Mouse (Mus musculus) midbrain, embryonic 10.5 days (tissue): ENCODE measurements around the gene Lonp1. TPM values are rescaled to one million over a fixed set of nuclear protein-coding genes. Genes with fewer than 3 reads are reported as not detected.

Experiments used
- DNase-seq: peaks from one replicate; pipeline ENCODE4 v3.0.0-alpha.2; 2017; ENCODE audit warnings: low spot score
- H3K27ac ChIP-seq: fragments of 300-500 bp; sonication (generic); replicated peaks from 2 replicates; pipeline ENCODE4 v1.5.1; 2016; ENCODE audit warnings: mild to moderate bottlenecking
- H3K27me3 ChIP-seq: fragments of 300-500 bp; sonication (generic); 2 replicates; pipeline ENCODE4 v1.6.1; 2016; ENCODE audit warnings: low read depth, mild to moderate bottlenecking; ENCODE audit not compliant: poor library complexity, severe bottlenecking
- H3K36me3 ChIP-seq: fragments of 300-500 bp; sonication (generic); 2 replicates; pipeline ENCODE4 v1.6.1; 2016; ENCODE audit warnings: mild to moderate bottlenecking, moderate library complexity
- H3K4me1 ChIP-seq: fragments of 300-500 bp; sonication (generic); 2 replicates; pipeline ENCODE4 v1.6.1; 2016
- H3K4me3 ChIP-seq: fragments of 300-500 bp; sonication (generic); 2 replicates; pipeline ENCODE4 v1.5.1; 2016; ENCODE audit warnings: mild to moderate bottlenecking, moderate library complexity
- H3K9me3 ChIP-seq: fragments of 300-500 bp; sonication (generic); replicated peaks from 2 replicates; pipeline ENCODE4 v1.6.1; 2016; ENCODE audit warnings: mild to moderate bottlenecking
- WGBS: fragments of 180-500 bp; shearing (Covaris S2); methylation state at CpG from one replicate; pipeline ENCODE4 v1.1.7; 2016; 5-methylcytosine and 5-hydroxymethylcytosine counted together
- polyA plus RNA-seq: library from polyadenylated mRNA; unstranded; fragments of >200 nt; fragmentation: Nextera tagmentation; extraction: Ambion mirVana; gene quantifications from 2 replicates; pipeline ENCODE4 v1.2.1, GENCODE M21; 2016

Gene Lonp1
- 52.4 and 54.4 TPM in 2 replicates for polyA plus RNA-seq

DNA sequence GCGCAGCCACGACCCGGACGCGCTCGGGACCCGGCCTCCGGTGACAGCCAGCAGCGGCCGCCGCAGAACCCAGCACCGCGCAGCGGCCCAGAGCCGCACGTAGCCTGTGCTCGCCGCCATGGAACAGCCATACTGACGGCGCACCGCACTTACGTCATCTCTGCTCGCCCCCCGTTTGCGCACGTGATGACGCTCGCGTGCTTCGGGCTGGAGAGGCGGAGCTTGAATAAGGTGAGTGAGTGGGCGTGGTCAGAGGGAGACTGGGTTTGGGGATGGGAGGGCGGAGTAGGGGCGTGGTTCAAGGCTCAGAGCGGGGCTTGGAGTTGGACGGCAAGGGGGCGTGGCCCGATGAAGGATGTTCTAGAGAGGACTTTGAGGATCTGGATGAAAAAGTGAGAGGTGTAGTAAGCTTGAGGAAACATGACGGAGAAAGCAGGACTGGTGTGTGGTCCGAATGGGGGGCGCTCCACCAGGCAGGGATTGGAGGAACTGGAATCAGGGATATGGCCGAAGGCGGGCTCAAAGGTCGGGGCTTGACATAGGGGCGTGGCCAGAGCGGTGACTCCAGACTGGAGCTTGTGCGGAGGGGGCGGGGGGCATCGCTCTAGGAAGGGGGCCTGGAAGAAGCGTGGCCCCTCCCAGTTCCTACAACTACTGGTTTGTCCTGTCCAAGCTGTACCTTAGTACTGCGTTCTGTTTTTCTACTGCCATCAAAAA lies at the start of gene Lonp1:
TSS of gene Lonp1 (minus strand) at position 134 of the 717 bp plus-strand sequence.
- Histone ChIP-seq H3K4me3 (peak within 1 kb of the TSS; percentile 83), H3K4me1 (peaks cover 26% of the 10 kb centered on the region), H3K27ac (peak within 1 kb of the TSS; percentile 90), H3K36me3 (peaks cover 35% of the 10 kb centered on the region), H3K9me3 (no peaks in the 10 kb centered on the region), H3K27me3 (no peaks in the 10 kb centered on the region)
- under 1% methylated on average over 51 of the region's 51 CpGs for WGBS
- DNase-seq, result peak; percentile 99

DNA sequence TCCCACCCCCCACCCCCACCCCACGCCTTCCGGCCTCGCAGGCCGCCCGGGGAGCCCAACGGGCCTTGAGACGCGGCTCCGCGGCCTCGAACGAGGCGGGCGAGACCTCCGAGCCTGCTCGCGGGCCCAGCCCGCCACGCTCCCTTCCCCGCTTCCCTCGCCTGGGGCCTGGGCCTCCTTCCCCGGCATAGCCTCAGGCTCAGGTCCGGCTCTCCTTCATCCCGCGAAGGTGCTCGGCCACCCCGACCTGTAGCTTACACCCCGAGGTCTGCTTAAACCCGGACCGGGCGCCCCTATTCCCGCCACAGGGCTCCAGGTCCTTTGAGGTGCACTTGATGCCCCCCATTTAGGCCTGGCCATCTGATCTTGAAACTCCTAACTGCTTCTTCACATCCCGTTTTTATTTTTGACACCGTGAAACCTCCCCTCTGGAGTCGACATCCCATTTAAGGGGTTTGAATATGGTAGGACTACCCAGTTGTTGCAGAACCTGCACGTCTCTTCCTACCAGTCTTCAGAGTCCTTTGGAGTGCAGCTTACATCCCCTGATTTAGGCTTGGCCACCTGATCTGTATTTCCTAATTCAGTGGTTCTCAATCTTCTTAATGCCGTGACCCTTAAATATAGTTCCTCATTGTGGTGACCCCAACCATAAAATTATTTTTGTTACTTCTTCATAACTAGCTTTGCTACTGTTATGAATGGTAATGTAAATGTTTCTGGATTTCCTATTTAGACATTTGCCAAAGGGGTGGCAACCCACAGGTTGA lies 47.1 kb upstream of the Lonp1 start:
- Histone ChIP-seq H3K27me3 (0 out of 2 replicates have a peak, but pooled peaks cover 5% of the 10 kb centered on the region), H3K4me1 (peaks cover 43% of the 10 kb centered on the region), H3K4me3 (peak overlapping the region; percentile 90), H3K27ac (peak overlapping the region; percentile 97), H3K9me3 (no peaks in the 10 kb centered on the region), H3K36me3 (peaks cover 41% of the 10 kb centered on the region)
- DNase-seq, result no peak
- WGBS, result 2% methylated on average over 37 of the region's 37 CpGs

GRCm38 (mm10) chr17:56672941-56673646 lies 46.4 kb upstream of the Lonp1 start, which contains the start of gene Ranbp3:
Gene Ranbp3 (plus strand): TSS chr17:56673294.
- Histone ChIP-seq H3K9me3 (no peaks in the 10 kb centered on the region), H3K4me3 (peak within 1 kb of the TSS; percentile 90), H3K27me3 (peaks cover 12% of the 10 kb centered on the region), H3K27ac (peak within 1 kb of the TSS; percentile 97), H3K36me3 (peaks cover 36% of the 10 kb centered on the region), H3K4me1 (peaks cover 49% of the 10 kb centered on the region)
- WGBS, result under 1% methylated on average over 57 of the region's 66 CpGs
- DNase-seq, result peak; percentile 100

- Histone ChIP-seq H3K9me3 (no peaks in the 10 kb centered on the region), H3K4me1 (peaks cover 25% of the 10 kb centered on the region), H3K4me3 (no peak overlapping the region), H3K27ac (no peak overlapping the region), H3K36me3 (peaks cover 3% of the 10 kb centered on the region), H3K27me3 (peaks cover 27% of the 10 kb centered on the region)
- WGBS, result 87% methylated on average over 8 of the region's 8 CpGs
- no peak for DNase-seq
Observed at GRCm38 (mm10) chr17:56669766-56670165, 43.1 kb upstream of the Lonp1 start.

DNA sequence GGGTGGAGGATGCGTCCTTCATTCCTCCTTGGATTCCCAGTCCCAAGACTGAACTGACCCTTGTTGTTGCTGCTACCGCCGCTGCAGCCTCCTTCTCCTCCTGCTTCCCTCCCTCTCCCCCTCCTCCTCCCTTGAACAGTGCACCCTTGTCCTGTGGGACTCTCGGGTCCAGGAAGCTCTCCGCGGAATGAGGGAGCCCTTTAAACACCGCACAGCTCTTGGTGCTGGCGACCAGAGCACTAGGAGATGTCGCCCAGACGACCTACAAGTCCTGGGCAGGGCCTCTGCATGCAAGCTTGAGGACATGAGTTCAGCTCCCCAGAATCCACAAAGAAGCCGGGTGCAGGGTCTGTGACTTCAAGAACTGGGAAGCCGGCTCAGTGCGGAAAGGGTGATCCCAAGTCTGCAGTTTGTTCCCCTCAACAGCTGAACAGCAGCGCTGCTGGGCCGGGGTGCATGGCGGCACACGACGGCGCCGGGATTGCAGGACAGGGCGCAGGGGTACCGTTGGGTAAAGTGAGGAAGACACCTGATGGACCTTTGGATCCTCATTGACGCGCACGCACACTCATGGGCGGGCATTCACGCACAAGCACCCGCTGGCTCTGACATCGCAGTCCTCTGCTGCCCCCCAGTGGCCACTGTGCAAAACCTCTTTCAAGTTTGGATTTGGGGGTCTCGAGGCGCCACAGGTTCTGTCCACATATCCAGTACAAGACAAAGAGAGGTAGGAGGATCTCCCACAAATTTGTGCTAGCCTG lies 41.9 kb upstream of the Lonp1 start:
- WGBS, result 6% methylated on average over 31 of the region's 31 CpGs
- Histone ChIP-seq H3K36me3 (no peaks in the 10 kb centered on the region), H3K27me3 (peaks cover 27% of the 10 kb centered on the region), H3K4me1 (peaks cover 27% of the 10 kb centered on the region), H3K27ac (peak overlapping the region; percentile 71), H3K4me3 (peak overlapping the region; percentile 55), H3K9me3 (no peaks in the 10 kb centered on the region)
- DNase-seq, result peak; percentile 90

DNA sequence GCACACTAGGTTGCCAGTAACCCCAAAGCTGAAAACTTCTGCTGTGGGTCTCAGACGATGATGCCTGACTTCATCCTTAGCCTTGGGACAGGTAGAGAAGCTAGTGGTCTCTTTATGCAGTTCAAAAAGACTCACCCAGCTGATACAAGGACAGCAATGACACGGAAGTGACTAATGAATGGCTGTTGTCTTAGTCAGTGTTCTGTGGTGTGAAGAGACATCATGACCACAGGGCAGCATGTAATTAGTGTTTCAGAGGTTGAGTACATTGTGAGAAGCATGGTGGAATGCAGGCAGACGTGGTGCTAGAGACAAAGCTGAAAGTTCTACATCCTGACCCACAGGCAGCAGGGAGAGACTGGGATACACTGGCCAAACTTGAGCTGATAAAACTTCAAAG lies 40.9 kb upstream of the Lonp1 start:
- 80% methylated on average over 3 of the region's 3 CpGs for WGBS
- Histone ChIP-seq H3K9me3 (no peaks in the 10 kb centered on the region), H3K4me3 (no peak overlapping the region), H3K36me3 (no peaks in the 10 kb centered on the region), H3K27me3 (peaks cover 27% of the 10 kb centered on the region), H3K4me1 (peaks cover 31% of the 10 kb centered on the region), H3K27ac (no peak overlapping the region)
- DNase-seq, result no peak

GRCm38 (mm10) chr17:56666384-56666783 lies 39.7 kb upstream of the Lonp1 start:
- H3K9me3 ChIP-seq, result no peaks in the 10 kb centered on the region

GRCm38 (mm10) chr17:56664333-56664732 lies 37.6 kb upstream of the Lonp1 start:
- peak; percentile 61 for DNase-seq
- peaks cover 22% of the 10 kb centered on the region for H3K27me3 ChIP-seq
- no peaks in the 10 kb centered on the region for H3K9me3 ChIP-seq
- H3K27ac ChIP-seq, result peak overlapping the region; percentile 67
- WGBS, result 2% methylated on average over 10 of the region's 10 CpGs
- peak overlapping the region; percentile 38 for H3K4me3 ChIP-seq
- no peaks in the 10 kb centered on the region for H3K36me3 ChIP-seq
- H3K4me1 ChIP-seq, result peaks cover 37% of the 10 kb centered on the region

More at GRCm38 (mm10) chr17:56666384-56666783, 39.7 kb upstream of the Lonp1 start:
- H3K27ac ChIP-seq, result no peak overlapping the region
- peaks cover 27% of the 10 kb centered on the region for H3K4me1 ChIP-seq
- H3K4me3 ChIP-seq, result no peak overlapping the region
- peaks cover 27% of the 10 kb centered on the region for H3K27me3 ChIP-seq
- no peak for DNase-seq
- no peaks in the 10 kb centered on the region for H3K36me3 ChIP-seq
- 92% methylated on average over 4 of the region's 4 CpGs for WGBS

- Histone ChIP-seq H3K9me3 (no peaks in the 10 kb centered on the region), H3K4me3 (peak overlapping the region; percentile 38), H3K27me3 (peaks cover 21% of the 10 kb centered on the region), H3K4me1 (peaks cover 36% of the 10 kb centered on the region), H3K36me3 (no peaks in the 10 kb centered on the region), H3K27ac (peak overlapping the region; percentile 67)
- 56% methylated on average over 3 of the region's 3 CpGs for WGBS
- DNase-seq, result no peak
Observed at GRCm38 (mm10) chr17:56663659-56664058, 37.0 kb upstream of the Lonp1 start.

GRCm38 (mm10) chr17:56656171-56656570 lies 29.5 kb upstream of the Lonp1 start:
- 94% methylated on average over 6 of the region's 6 CpGs for WGBS
- Histone ChIP-seq H3K4me1 (peaks cover 10% of the 10 kb centered on the region; the same call in 1 of the 2 replicates), H3K9me3 (no peaks in the 10 kb centered on the region), H3K27ac (no peak overlapping the region), H3K4me3 (no peak overlapping the region), H3K27me3 (no peaks in the 10 kb centered on the region), H3K36me3 (no peaks in the 10 kb centered on the region)
- DNase-seq, result no peak

GRCm38 (mm10) chr17:56655311-56655710 lies 28.6 kb upstream of the Lonp1 start:
- no peaks in the 10 kb centered on the region for H3K9me3 ChIP-seq
- H3K4me1 ChIP-seq, result peaks cover 5% of the 10 kb centered on the region; the same call in 1 of the 2 replicates
- WGBS, result 86% methylated on average over 3 of the region's 3 CpGs
- no peak overlapping the region for H3K27ac ChIP-seq
- H3K27me3 ChIP-seq, result no peaks in the 10 kb centered on the region
- no peaks in the 10 kb centered on the region for H3K36me3 ChIP-seq
- H3K4me3 ChIP-seq, result no peak overlapping the region
- no peak for DNase-seq

GRCm38 (mm10) chr17:56654771-56655170 lies 28.1 kb upstream of the Lonp1 start:
- no peaks in the 10 kb centered on the region for H3K27me3 ChIP-seq
- peaks cover under 1% of the 10 kb centered on the region; the same call in 1 of the 2 replicates for H3K4me1 ChIP-seq
- H3K27ac ChIP-seq, result no peak overlapping the region
- no peaks in the 10 kb centered on the region for H3K36me3 ChIP-seq
- H3K9me3 ChIP-seq, result no peaks in the 10 kb centered on the region
- WGBS, result 79% methylated on average over 2 of the region's 2 CpGs
- H3K4me3 ChIP-seq, result no peak overlapping the region
- no peak for DNase-seq
